Mouse (Mus musculus): ENCODE results near the gene Fmnl1. TPM values are rescaled to one million over a fixed set of nuclear protein-coding genes. Genes with fewer than 3 reads are reported as not detected.

Gene Fmnl1
- polyA plus RNA-seq, 1 experiment from 2014 or later = 3.1 TPM

GRCm38 (mm10) chr11:103176510-103176909 is 5.6 kb downstream of the Fmnl1 start:
- no peak overlapping the region for H3K27ac ChIP-seq (ENCODE audit: low read depth)
- no peak for ATAC-seq (replicated peaks; ENCODE audit: low FRiP score, low TSS enrichment, low read depth)

GRCm38 (mm10) chr11:103177216-103177615 is 6.3 kb downstream of the Fmnl1 start:
- no peak for DNase-seq (ENCODE audit: low spot score)
- Histone ChIP-seq H3K27me3 (replicated peaks; ENCODE audit: control insufficient read depth, insufficient read depth, low read length) (peaks cover 10% of the 10 kb centered on the region), H3K36me3 (ENCODE audit: control insufficient read depth, insufficient read depth, low read length) (no peaks in the 10 kb centered on the region), H3K9me3 (ENCODE audit: control insufficient read depth, low read length) (no peaks in the 10 kb centered on the region), H3K9ac (ENCODE audit: low read length) (no peak overlapping the region), H3K4me1 (replicated peaks; ENCODE audit: control insufficient read depth, insufficient read depth, low read length) (no peaks in the 10 kb centered on the region), H3K4me2 (ENCODE audit: low read length) (no peak overlapping the region), H3K27ac (ENCODE audit: low read depth) (no peak overlapping the region), H3K4me3 (ENCODE audit: low read depth, low read length) (no peak overlapping the region)
- 82% methylated on average over 5 of the region's 5 CpGs for whole genome bisulfite sequencing
- no peak for ATAC-seq (replicated peaks; ENCODE audit: low FRiP score, low TSS enrichment, low read depth)

More at GRCm38 (mm10) chr11:103176510-103176909, 5.6 kb downstream of the Fmnl1 start:
- 94% methylated on average over 1 of the region's 1 CpGs for WGBS
- no peaks in the 10 kb centered on the region for H3K4me1 ChIP-seq (replicated peaks; ENCODE audit: control insufficient read depth, insufficient read depth, low read length)
- no peaks in the 10 kb centered on the region for H3K9me3 ChIP-seq (ENCODE audit: control insufficient read depth, low read length)
- H3K9ac ChIP-seq (ENCODE audit: low read length) = no peak overlapping the region
- no peak overlapping the region for H3K4me3 ChIP-seq (ENCODE audit: low read depth, low read length)
- DNase-seq (ENCODE audit: low spot score) = no peak
- no peak overlapping the region for H3K4me2 ChIP-seq (ENCODE audit: low read length)
- no peaks in the 10 kb centered on the region for H3K36me3 ChIP-seq (ENCODE audit: control insufficient read depth, insufficient read depth, low read length)
- peaks cover 16% of the 10 kb centered on the region for H3K27me3 ChIP-seq (replicated peaks; ENCODE audit: control insufficient read depth, insufficient read depth, low read length)

GRCm38 (mm10) chr11:103177815-103178485 is 7.0 kb downstream of the Fmnl1 start:
- Histone ChIP-seq H3K4me1 (replicated peaks; ENCODE audit: control insufficient read depth, insufficient read depth, low read length) (no peaks in the 10 kb centered on the region), H3K4me3 (ENCODE audit: low read depth, low read length) (no peak overlapping the region), H3K4me2 (ENCODE audit: low read length) (no peak overlapping the region), H3K27ac (ENCODE audit: low read depth) (no peak overlapping the region), H3K36me3 (ENCODE audit: control insufficient read depth, insufficient read depth, low read length) (no peaks in the 10 kb centered on the region), H3K9me3 (ENCODE audit: control insufficient read depth, low read length) (no peaks in the 10 kb centered on the region), H3K27me3 (replicated peaks; ENCODE audit: control insufficient read depth, insufficient read depth, low read length) (peaks cover 3% of the 10 kb centered on the region; the same call in 1 of the 2 replicates), H3K9ac (ENCODE audit: low read length) (no peak overlapping the region)
- ATAC-seq (replicated peaks; ENCODE audit: low FRiP score, low TSS enrichment, low read depth) (no peak), DNase-seq (ENCODE audit: low spot score) (no peak)
- 79% methylated on average over 15 of the region's 15 CpGs for WGBS

- H3K36me3 ChIP-seq (ENCODE audit: control insufficient read depth, insufficient read depth, low read length) = no peaks in the 10 kb centered on the region
- H3K4me2 ChIP-seq (ENCODE audit: low read length) = no peak overlapping the region
- no peaks in the 10 kb centered on the region for H3K27me3 ChIP-seq (replicated peaks; ENCODE audit: control insufficient read depth, insufficient read depth, low read length)
- no peak overlapping the region for H3K27ac ChIP-seq (ENCODE audit: low read depth)
- no peak for DNase-seq (ENCODE audit: low spot score)
- no peak overlapping the region for H3K9ac ChIP-seq (ENCODE audit: low read length)
- 88% methylated on average over 8 of the region's 8 CpGs for WGBS
- no peak overlapping the region for H3K4me3 ChIP-seq (ENCODE audit: low read depth, low read length)
- no peaks in the 10 kb centered on the region for H3K4me1 ChIP-seq (replicated peaks; ENCODE audit: control insufficient read depth, insufficient read depth, low read length)
- no peaks in the 10 kb centered on the region for H3K9me3 ChIP-seq (ENCODE audit: control insufficient read depth, low read length)
- ATAC-seq (replicated peaks; ENCODE audit: low FRiP score, low TSS enrichment, low read depth) = no peak
Observed at GRCm38 (mm10) chr11:103178748-103179147, 7.8 kb downstream of the Fmnl1 start.

- Histone ChIP-seq H3K27ac (ENCODE audit: low read depth) (no peak overlapping the region), H3K36me3 (ENCODE audit: control insufficient read depth, insufficient read depth, low read length) (no peaks in the 10 kb centered on the region), H3K9ac (ENCODE audit: low read length) (no peak overlapping the region), H3K4me3 (ENCODE audit: low read depth, low read length) (no peak overlapping the region), H3K9me3 (ENCODE audit: control insufficient read depth, low read length) (no peaks in the 10 kb centered on the region), H3K4me2 (ENCODE audit: low read length) (no peak overlapping the region), H3K4me1 (replicated peaks; ENCODE audit: control insufficient read depth, insufficient read depth, low read length) (no peaks in the 10 kb centered on the region), H3K27me3 (replicated peaks; ENCODE audit: control insufficient read depth, insufficient read depth, low read length) (no peaks in the 10 kb centered on the region)
- WGBS = 60% methylated on average over 1 of the region's 1 CpGs
- ATAC-seq (replicated peaks; ENCODE audit: low FRiP score, low TSS enrichment, low read depth) (no peak), DNase-seq (ENCODE audit: low spot score) (no peak)
Observed at GRCm38 (mm10) chr11:103180426-103180825, 9.5 kb downstream of the Fmnl1 start.

GRCm38 (mm10) chr11:103181349-103181748 is 10.4 kb downstream of the Fmnl1 start:
- WGBS = 73% methylated on average over 9 of the region's 9 CpGs
- no peak for DNase-seq (ENCODE audit: low spot score)
- Histone ChIP-seq H3K36me3 (ENCODE audit: control insufficient read depth, insufficient read depth, low read length) (no peaks in the 10 kb centered on the region), H3K4me2 (ENCODE audit: low read length) (no peak overlapping the region), H3K27ac (ENCODE audit: low read depth) (no peak overlapping the region), H3K4me1 (replicated peaks; ENCODE audit: control insufficient read depth, insufficient read depth, low read length) (no peaks in the 10 kb centered on the region), H3K4me3 (ENCODE audit: low read depth, low read length) (no peak overlapping the region), H3K9ac (ENCODE audit: low read length) (no peak overlapping the region), H3K27me3 (replicated peaks; ENCODE audit: control insufficient read depth, insufficient read depth, low read length) (no peaks in the 10 kb centered on the region), H3K9me3 (ENCODE audit: control insufficient read depth, low read length) (no peaks in the 10 kb centered on the region)
- no peak for ATAC-seq (replicated peaks; ENCODE audit: low FRiP score, low TSS enrichment, low read depth)

GRCm38 (mm10) chr11:103181911-103182310 is 11.0 kb downstream of the Fmnl1 start:
- DNase-seq (ENCODE audit: low spot score) (no peak), ATAC-seq (replicated peaks; ENCODE audit: low FRiP score, low TSS enrichment, low read depth) (no peak)
- H3K4me2 ChIP-seq (ENCODE audit: low read length) = no peak overlapping the region
- H3K36me3 ChIP-seq (ENCODE audit: control insufficient read depth, insufficient read depth, low read length) = no peaks in the 10 kb centered on the region
- H3K9me3 ChIP-seq (ENCODE audit: control insufficient read depth, low read length) = no peaks in the 10 kb centered on the region
- H3K27me3 ChIP-seq (replicated peaks; ENCODE audit: control insufficient read depth, insufficient read depth, low read length) = no peaks in the 10 kb centered on the region
- H3K9ac ChIP-seq (ENCODE audit: low read length) = no peak overlapping the region
- 74% methylated on average over 3 of the region's 3 CpGs for WGBS
- no peaks in the 10 kb centered on the region for H3K4me1 ChIP-seq (replicated peaks; ENCODE audit: control insufficient read depth, insufficient read depth, low read length)
- no peak overlapping the region for H3K27ac ChIP-seq (ENCODE audit: low read depth)
- no peak overlapping the region for H3K4me3 ChIP-seq (ENCODE audit: low read depth, low read length)

GRCm38 (mm10) chr11:103184891-103185290 is 14.0 kb downstream of the Fmnl1 start:
- Histone ChIP-seq H3K9ac (ENCODE audit: low read length) (no peak overlapping the region), H3K4me1 (replicated peaks; ENCODE audit: control insufficient read depth, insufficient read depth, low read length) (no peaks in the 10 kb centered on the region), H3K9me3 (ENCODE audit: control insufficient read depth, low read length) (no peaks in the 10 kb centered on the region), H3K4me2 (ENCODE audit: low read length) (no peak overlapping the region), H3K4me3 (ENCODE audit: low read depth, low read length) (no peak overlapping the region), H3K27ac (ENCODE audit: low read depth) (no peak overlapping the region), H3K27me3 (replicated peaks; ENCODE audit: control insufficient read depth, insufficient read depth, low read length) (no peaks in the 10 kb centered on the region), H3K36me3 (ENCODE audit: control insufficient read depth, insufficient read depth, low read length) (no peaks in the 10 kb centered on the region)
- WGBS = 28% methylated on average over 2 of the region's 2 CpGs
- DNase-seq (ENCODE audit: low spot score) (no peak), ATAC-seq (replicated peaks; ENCODE audit: low FRiP score, low TSS enrichment, low read depth) (no peak)

Measured in intestine, embryonic 14.5 days (tissue).